Mouse (Mus musculus) adrenal gland, adult (tissue): ENCODE measurements around the gene 1700092M07Rik.
"Not testable (repeated sequence)": the region's sequence is repeated elsewhere in the genome, so short reads cannot be mapped to it uniquely, and the experiment has no call there.

Experiments
- DNase-seq, 2 experiments: peaks; one replicate each; pipeline ENCODE4 v3.0.0; 2022 to 2023; ENCODE audit warnings: low spot score in 1 of 2; ENCODE audit not compliant: inconsistent age in 2 of 2

The 1700092M07Rik gene

GRCm38 (mm10) chr19:8715868-8716766 lies 24.4 kb upstream of the 1700092M07Rik start:
- no peak for DNase-seq

DNA sequence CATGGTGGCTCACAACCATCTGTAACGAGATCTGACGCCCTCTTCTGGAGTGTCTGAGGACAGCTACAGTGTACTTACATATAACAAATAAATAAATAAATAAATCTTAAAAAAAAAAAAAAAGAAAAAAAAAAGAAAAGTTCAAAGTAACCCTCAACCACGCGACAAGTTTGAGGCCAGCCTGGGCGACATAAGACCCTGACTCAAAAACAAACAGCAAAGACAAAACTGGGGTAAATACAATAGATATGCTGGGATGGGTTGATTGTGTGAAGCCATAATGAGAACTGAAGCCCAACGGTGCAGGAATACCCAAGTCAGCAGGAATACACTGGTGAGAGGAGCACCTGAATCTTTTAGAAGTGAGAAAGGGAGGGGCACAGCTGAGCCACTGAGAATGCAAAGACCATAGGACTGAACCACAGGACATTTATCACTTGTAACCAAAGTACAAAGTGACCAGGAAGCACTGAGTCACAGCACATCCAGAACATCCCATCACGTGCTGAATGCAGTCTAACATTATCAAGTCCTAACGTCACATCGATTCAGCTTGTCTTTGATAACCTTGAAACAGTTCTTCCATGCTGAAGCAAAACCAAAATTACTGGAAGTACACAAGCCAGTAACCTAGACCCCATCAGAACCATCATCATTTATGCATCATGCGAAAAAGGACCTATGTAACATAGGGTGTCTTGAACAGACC lies 23.6 kb upstream of the 1700092M07Rik start:
- no peak for DNase-seq

DNA sequence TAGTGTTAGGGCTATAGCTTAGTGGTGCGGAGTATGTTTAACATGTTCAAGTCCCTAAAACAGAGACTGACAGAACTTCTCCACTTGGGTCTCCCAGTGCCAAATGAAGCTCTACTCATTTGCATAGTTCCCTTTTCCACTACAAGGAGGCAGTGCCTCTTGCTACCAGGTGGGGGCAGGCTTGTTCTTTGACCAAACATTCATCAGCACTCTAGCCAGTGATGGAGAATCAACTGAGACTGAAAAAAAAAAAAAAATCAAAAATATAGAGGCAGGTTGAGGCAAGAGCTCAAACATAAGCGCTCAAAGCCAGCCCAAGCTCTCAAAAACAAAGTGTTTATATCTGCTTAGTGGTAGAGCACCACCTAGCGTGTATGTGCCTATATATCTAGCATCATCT lies 22.2 kb upstream of the 1700092M07Rik start:
- DNase-seq: peak; percentile 64 to 86

DNA sequence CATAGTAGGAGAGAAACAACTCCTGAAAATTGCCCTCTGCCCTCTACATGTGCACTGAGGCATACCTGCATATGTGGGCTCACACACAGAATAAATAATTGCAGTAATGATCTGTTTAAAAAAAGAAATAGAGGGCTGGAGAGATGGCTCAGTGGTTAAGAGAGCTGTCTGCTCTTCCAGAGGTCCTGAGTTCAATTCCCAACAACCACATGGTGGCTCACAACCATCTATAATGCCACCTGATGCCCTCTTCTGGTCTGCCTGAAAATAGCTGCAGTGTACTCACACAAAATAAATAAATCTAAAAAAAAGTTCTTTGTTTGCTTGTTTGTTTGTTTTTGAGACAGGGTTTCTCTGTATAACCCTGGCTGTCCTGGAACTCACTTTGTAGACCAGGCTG lies 21.5 kb upstream of the 1700092M07Rik start:
- DNase-seq: peak in 1 of 2 experiments; percentile 31

DNA sequence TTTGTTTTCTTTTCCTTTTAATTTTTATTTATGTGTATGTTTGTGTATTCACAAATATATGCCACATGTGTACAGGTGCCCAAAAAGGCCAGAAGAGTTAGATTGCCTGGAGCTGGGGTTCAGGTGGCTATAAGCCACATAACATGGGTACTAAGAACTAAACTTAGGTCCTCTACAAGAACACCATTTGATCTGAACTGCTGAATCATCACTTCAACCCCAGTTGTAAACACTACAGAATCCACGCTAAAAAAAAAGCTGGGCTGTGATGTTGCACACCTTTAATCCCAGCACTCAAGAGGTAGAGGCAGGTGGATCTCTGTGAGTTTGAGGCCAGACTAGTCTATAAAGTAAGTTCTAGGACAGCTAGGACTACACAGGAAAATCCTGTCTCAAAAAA lies 19.1 kb upstream of the 1700092M07Rik start:
- DNase-seq: peak in 1 of 2 experiments; percentile 36

DNA sequence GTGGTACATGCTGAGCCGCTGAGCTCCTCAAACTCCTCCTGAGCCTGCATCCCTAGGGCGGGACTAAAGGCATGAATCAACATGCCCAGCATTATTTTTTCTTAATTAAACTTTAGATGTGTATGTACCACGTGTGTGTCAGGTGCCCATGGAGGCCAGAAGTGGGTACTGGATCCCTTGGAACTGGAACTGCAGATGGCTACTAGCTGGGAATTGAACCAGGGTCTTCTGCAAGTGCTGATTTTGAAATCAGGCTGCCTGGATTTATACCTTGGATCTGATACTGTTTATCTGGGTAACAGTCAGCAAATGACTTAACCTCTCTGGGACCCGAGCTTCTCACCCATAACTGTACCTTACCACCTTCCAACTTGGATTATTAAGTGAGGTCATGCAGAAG lies 18.5 kb upstream of the 1700092M07Rik start:
- peak in 1 of 2 experiments; percentile 39 for DNase-seq

GRCm38 (mm10) chr19:8722559-8722906 lies 18.0 kb upstream of the 1700092M07Rik start:
- DNase-seq: no peak

GRCm38 (mm10) chr19:8722907-8723573 lies 17.5 kb upstream of the 1700092M07Rik start, which contains the start of gene Slc3a2:
TSS of gene Slc3a2 (minus strand) at chr19:8723369.
- DNase-seq: peak; percentile 98

GRCm38 (mm10) chr19:8723574-8724346 lies 16.8 kb upstream of the 1700092M07Rik start:
- peak in 1 of 2 experiments; percentile 70 for DNase-seq

DNA sequence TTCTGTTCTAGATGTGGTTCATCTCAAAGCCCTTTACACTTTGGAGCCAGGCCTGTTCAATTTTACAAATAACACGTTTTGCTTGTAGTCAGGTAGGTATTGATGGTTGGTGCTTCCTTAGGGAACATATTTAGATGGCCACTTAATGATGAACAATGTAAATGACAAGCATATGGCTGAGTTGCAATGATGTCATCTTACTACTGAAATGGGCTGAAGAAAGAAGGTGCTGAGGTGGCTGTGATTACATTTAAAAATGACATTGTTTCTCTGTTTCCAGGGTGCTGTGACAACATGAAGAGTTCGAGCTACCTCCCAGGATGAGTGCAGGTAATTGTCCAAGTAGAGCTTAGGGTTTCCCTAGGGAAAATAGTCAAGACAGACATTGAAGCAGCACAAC lies 16.1 kb upstream of the 1700092M07Rik start:
- DNase-seq: no peak

DNA sequence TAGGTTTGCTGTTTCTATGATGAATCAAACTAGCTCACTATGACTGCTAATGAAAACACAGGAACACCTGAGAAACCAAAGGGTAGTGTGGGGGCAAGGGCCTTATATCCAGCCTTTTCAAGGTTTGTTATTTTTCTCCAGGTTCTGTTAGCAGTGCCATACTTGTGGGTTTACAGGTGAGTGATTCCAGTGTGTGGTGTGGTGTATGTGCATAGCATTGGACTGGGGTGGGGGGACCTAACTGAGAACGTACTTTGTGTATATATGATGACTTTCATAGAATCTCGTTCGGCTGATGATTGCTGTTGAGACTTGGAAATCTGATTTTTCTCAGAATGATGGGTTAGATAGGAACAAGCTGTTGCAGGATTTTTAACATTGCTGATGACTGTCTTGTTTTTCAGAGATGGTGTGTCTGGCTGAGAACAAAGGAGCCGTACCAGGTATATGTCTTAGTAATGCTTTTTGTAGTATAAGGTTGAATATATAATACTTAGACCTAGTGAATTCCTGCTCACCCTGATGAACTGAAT lies 15.4 kb upstream of the 1700092M07Rik start:
- peak in 1 of 2 experiments; percentile 26 for DNase-seq

GRCm38 (mm10) chr19:8726609-8727390 lies 13.7 kb upstream of the 1700092M07Rik start:
- no peak for DNase-seq

GRCm38 (mm10) chr19:8727495-8728114 lies 12.9 kb upstream of the 1700092M07Rik start:
- no peak for DNase-seq

DNA sequence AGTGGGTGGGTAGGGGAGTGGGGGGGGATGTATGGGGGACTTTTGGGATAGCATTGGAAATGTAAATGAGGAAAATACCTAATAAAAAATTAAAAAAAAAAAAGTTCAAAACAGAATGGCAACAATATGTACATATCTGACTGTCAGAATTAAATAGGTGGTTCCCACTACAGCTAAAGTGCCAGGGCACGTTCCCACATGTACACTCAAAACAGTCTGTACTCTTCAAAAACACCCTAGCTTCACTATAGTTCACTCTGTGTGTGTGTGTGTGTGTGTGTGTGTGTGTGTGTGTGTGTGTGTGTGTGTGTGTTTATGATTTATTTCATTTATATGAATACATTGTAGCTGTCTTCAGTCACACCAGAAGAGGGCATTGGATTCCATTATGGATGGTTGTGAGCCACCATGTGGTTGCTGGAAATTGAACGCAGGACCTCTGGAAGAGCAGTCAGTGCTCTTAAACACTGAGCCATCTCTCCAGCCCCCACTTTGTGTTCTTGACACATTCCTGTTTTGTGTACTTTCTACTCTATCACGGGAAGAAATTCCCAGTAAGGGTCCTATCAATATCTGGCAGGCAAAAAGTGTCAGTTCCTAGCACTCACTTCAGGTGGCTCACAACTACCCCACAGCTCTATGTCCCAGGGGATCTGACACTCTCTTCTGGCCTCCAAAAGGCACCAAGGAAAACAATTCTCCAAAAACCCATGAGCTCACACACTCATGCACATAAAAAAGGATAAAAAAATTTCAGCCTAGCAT lies 12.0 kb upstream of the 1700092M07Rik start:
- not testable (repeated sequence) for DNase-seq

DNA sequence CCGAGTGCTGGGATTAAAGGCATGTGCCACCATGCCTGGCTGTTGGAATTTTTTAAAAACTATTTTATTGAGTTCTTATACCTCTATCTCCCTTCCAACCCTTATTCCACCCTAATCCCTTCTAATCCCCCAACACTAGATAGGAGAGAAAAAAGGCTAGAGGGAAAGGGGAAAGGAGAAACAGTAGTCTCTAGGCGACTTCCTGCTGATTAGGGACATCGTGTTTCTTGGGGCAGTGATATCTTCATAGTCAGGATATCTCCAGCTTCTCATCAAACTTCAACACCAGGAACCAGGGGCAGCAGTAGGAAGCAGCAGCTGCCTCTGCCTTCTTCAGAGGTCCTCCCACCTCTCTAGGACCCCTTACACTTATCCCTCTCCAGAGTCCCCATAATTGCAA lies 6.2 kb upstream of the 1700092M07Rik start:
- no peak for DNase-seq

DNA sequence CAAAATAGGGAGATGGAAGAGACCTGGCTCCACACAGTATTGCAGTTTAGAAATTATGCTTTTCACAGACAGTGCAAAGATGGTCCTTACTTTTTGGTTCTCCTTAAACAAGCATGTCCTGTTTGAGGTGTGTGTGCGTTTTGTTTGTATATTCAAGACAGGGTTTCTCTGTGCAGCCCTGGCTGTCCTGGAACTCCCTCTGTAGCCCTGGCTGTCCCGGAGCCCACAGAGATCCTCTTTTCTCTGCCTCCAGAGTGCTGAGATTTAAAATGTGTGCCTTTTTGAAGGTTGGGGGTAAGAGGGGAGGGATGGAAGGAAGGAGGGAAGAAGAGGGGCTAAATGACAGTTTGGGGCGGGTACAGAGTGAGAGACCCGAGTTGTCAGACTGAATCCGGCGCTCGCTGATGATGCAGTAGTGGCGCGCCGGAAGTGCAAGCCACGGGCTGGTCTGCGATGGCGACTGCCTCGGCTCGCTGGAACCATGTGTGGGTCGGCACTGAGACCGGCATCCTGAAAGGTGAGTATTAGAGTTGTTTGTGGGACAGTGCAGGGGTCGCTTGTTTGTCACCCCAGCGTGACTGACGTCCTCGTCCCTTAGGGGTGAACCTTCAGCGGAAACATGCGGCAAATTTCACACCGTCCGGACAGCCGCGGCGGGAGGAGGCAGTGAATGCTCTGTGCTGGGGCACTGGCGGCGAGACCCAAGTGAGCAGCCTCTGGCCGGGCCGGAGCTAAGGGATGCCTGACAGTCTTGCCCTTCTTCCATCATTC lies 4.9 kb upstream of the 1700092M07Rik start, which contains the start of gene Wdr74:
Wdr74 (plus strand) TSS at position 439 of the 771 bp plus-strand sequence.
- DNase-seq: peak; percentile 91 to 98

- no peak for DNase-seq
Observed at GRCm38 (mm10) chr19:8736160-8736467, 4.4 kb upstream of the 1700092M07Rik start.

DNA sequence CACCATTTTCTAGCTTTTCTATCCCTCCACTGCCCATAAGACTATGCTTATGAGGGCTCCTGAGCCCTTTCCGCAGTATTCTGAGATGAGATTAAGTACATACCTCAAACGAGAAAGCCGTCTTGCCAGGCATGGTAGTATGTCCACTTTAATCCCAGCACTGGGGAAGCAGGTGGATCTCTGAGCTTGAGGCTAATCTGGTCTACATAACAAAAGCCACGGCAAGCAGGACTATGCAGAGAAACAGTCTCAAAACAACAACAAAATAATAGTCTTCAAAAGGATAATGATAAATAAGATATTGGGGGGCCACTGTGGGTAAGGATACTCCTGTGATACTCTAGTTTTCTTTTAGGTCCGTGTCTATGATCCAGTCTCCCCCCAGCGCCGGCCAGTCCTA lies 1.6 kb upstream of the 1700092M07Rik start:
- no peak for DNase-seq
